Mouse (Mus musculus) forebrain, embryonic 11.5 days (tissue): ENCODE measurements at regions not wholly inside any gene's neighbourhood (a gene's known extent, or its start where the extent isn't known, plus 50 kb on each side); places are given as distances from the start of the nearest gene placed in this dataset.

Experiments
- ATAC-seq: fragments of 200-750 bp; cut with Nextera tagmentation; replicated peaks from 2 replicates; pipeline ENCODE4 v1.8.0; 2017; ENCODE audit warnings: moderate TSS enrichment; ENCODE audit not compliant: low FRiP score
- DNase-seq: peaks from one replicate; pipeline ENCODE4 v3.0.0-alpha.2; 2017; ENCODE audit warnings: low spot score
- H3K27ac ChIP-seq: fragments of 300-500 bp; sonication (generic); 2 replicates; pipeline ENCODE4 v1.5.1; 2014; ENCODE audit warnings: low read depth, low read length
- H3K27me3 ChIP-seq: fragments of 300-500 bp; sonication (generic); 2 replicates; pipeline ENCODE4 v1.6.1; 2014; ENCODE audit warnings: mild to moderate bottlenecking, low read length, mixed read lengths; ENCODE audit not compliant: control insufficient read depth, insufficient read depth
- H3K36me3 ChIP-seq: fragments of 300-500 bp; sonication (generic); 2 replicates; pipeline ENCODE4 v1.6.1; 2014; ENCODE audit warnings: mild to moderate bottlenecking, low read length, moderate library complexity, mixed read lengths; ENCODE audit not compliant: control insufficient read depth, insufficient read depth
- H3K4me1 ChIP-seq: fragments of 300-500 bp; sonication (generic); replicated peaks from 2 replicates; pipeline ENCODE4 v1.6.1; 2014; ENCODE audit warnings: low read length, mixed read lengths; ENCODE audit not compliant: control insufficient read depth, insufficient read depth
- H3K4me2 ChIP-seq: fragments of 300-500 bp; sonication (generic); 2 replicates; pipeline ENCODE4 v1.6.1; 2014; ENCODE audit warnings: low read depth, mild to moderate bottlenecking, low read length, moderate library complexity, mixed read lengths; ENCODE audit not compliant: severe bottlenecking
- H3K4me3 ChIP-seq: fragments of 300-500 bp; sonication (generic); 2 replicates; pipeline ENCODE4 v1.5.1; 2014; ENCODE audit warnings: low read depth, low read length
- H3K9ac ChIP-seq: fragments of 300-500 bp; sonication (generic); 2 replicates; pipeline ENCODE4 v1.6.1; 2014; ENCODE audit warnings: low read length
- H3K9me3 ChIP-seq: fragments of 300-500 bp; sonication (generic); 2 replicates; pipeline ENCODE4 v1.6.1; 2016; ENCODE audit warnings: low read length, mixed read lengths; ENCODE audit not compliant: control insufficient read depth
- WGBS: fragments of 180-500 bp; shearing (Covaris S2); extraction: QIAGEN DNeasy Blood & Tissue Kit; methylation state at CpG from one replicate; pipeline ENCODE4 v1.1.7; 2014; 5-methylcytosine and 5-hydroxymethylcytosine counted together

- no peaks in the 10 kb centered on the region for H3K4me1 ChIP-seq
- no peak overlapping the region for H3K4me3 ChIP-seq
- H3K9ac ChIP-seq: no peak overlapping the region
- WGBS: 21% methylated on average over 2 of the region's 2 CpGs
- no peak overlapping the region for H3K27ac ChIP-seq
- DNase-seq (peak; percentile 64), ATAC-seq (0 out of 2 replicates have a peak, but pooled peaks have one; percentile 33)
- no peak overlapping the region for H3K4me2 ChIP-seq
- no peaks in the 10 kb centered on the region for H3K36me3 ChIP-seq
- no peaks in the 10 kb centered on the region for H3K27me3 ChIP-seq
- H3K9me3 ChIP-seq: no peaks in the 10 kb centered on the region
These were observed 111.7 kb downstream of the Cdh26 start for GRCm38 (mm10) chr2:178542032-178542431.

DNA sequence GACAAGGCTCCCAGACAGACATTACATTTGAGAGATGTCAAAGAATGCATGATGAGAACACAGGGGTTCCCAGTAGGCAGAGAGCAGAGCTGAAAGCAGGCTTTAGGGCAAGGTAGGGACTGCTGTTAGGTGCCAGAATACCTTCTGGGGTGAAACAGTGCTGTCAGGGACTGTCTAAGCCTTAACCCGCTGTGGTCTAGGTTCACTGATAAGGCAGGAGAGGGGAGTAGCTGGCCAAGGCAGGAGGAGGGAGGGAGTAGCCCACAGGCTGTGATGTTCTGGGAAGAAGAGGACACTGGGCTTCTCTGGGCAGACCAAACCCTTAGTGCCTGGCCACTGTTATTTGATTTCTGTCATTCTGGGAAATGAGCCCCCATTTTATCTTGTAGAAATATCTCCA lies 114.1 kb downstream of the Cdh26 start:
- H3K36me3 ChIP-seq: no peaks in the 10 kb centered on the region
- no peak overlapping the region for H3K4me2 ChIP-seq
- no peaks in the 10 kb centered on the region for H3K27me3 ChIP-seq
- no peaks in the 10 kb centered on the region for H3K9me3 ChIP-seq
- no peak overlapping the region for H3K27ac ChIP-seq
- no peak overlapping the region for H3K4me3 ChIP-seq
- ATAC-seq (no peak), DNase-seq (no peak)
- H3K9ac ChIP-seq: no peak overlapping the region
- H3K4me1 ChIP-seq: no peaks in the 10 kb centered on the region
- WGBS: 77% methylated on average over 1 of the region's 1 CpGs

- DNase-seq (no peak), ATAC-seq (no peak)
- H3K27me3 ChIP-seq: no peaks in the 10 kb centered on the region
- H3K27ac ChIP-seq: peak overlapping the region; percentile 10; the same call in 1 of the 2 replicates
- 77% methylated on average over 15 of the region's 15 CpGs for WGBS
- H3K9ac ChIP-seq: no peak overlapping the region
- no peaks in the 10 kb centered on the region for H3K4me1 ChIP-seq
- H3K4me3 ChIP-seq: no peak overlapping the region
- H3K9me3 ChIP-seq: no peaks in the 10 kb centered on the region
- H3K36me3 ChIP-seq: no peaks in the 10 kb centered on the region
- no peak overlapping the region for H3K4me2 ChIP-seq
These were observed 115.4 kb downstream of the Cdh26 start for GRCm38 (mm10) chr2:178545601-178546352.

GRCm38 (mm10) chr2:178546353-178546720 lies 116.0 kb downstream of the Cdh26 start:
- ATAC-seq: no peak
- no peak for DNase-seq
- WGBS: 90% methylated on average over 3 of the region's 3 CpGs
- Histone ChIP-seq H3K4me1 (no peaks in the 10 kb centered on the region), H3K4me2 (no peak overlapping the region), H3K9ac (no peak overlapping the region), H3K27ac (no peak overlapping the region), H3K4me3 (no peak overlapping the region), H3K36me3 (no peaks in the 10 kb centered on the region), H3K27me3 (no peaks in the 10 kb centered on the region), H3K9me3 (no peaks in the 10 kb centered on the region)

DNA sequence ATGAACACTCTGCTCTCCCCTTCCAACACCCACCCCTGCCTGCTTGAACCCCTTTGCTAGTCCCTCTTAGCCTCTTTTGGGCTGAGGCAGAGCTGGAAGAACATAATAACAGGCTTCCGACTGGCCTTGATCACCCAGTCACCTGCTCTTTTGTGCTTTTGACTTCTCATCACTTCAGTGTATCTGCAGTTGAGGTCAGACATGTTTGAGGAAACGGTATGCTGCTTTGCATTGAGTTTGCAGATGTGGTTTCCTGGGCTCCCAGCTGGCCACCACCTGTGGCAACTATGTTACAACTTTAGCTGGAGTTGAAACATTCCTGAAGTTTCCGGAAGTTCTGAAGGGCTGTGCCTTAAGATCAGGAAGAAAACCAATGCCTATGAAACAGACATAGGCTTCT lies 116.6 kb downstream of the Cdh26 start:
- Histone ChIP-seq H3K27ac (no peak overlapping the region), H3K9me3 (no peaks in the 10 kb centered on the region), H3K36me3 (no peaks in the 10 kb centered on the region), H3K4me2 (no peak overlapping the region), H3K4me1 (no peaks in the 10 kb centered on the region), H3K27me3 (no peaks in the 10 kb centered on the region), H3K9ac (no peak overlapping the region), H3K4me3 (no peak overlapping the region)
- ATAC-seq (no peak), DNase-seq (no peak)
- WGBS: 82% methylated on average over 3 of the region's 3 CpGs

GRCm38 (mm10) chr2:178548937-178549336 lies 118.6 kb downstream of the Cdh26 start:
- ATAC-seq (no peak), DNase-seq (no peak)
- 95% methylated on average over 6 of the region's 6 CpGs for WGBS
- H3K27me3 ChIP-seq: no peaks in the 10 kb centered on the region
- H3K9me3 ChIP-seq: no peaks in the 10 kb centered on the region
- no peak overlapping the region for H3K27ac ChIP-seq
- no peak overlapping the region for H3K9ac ChIP-seq
- H3K4me2 ChIP-seq: no peak overlapping the region
- no peaks in the 10 kb centered on the region for H3K4me1 ChIP-seq
- H3K4me3 ChIP-seq: no peak overlapping the region
- no peaks in the 10 kb centered on the region for H3K36me3 ChIP-seq

GRCm38 (mm10) chr2:178553736-178554135 lies 123.4 kb downstream of the Cdh26 start:
- Histone ChIP-seq H3K4me3 (no peak overlapping the region), H3K27me3 (no peaks in the 10 kb centered on the region), H3K27ac (no peak overlapping the region), H3K9me3 (no peaks in the 10 kb centered on the region), H3K9ac (no peak overlapping the region), H3K4me2 (no peak overlapping the region), H3K36me3 (no peaks in the 10 kb centered on the region), H3K4me1 (peaks cover 3% of the 10 kb centered on the region; the same call in 1 of the 2 replicates)
- WGBS: 77% methylated on average over 4 of the region's 4 CpGs
- ATAC-seq: no peak
- DNase-seq: no peak

- no peaks in the 10 kb centered on the region for H3K36me3 ChIP-seq
- no peak overlapping the region for H3K27ac ChIP-seq
- no peak for DNase-seq
- no peaks in the 10 kb centered on the region for H3K9me3 ChIP-seq
- WGBS: 77% methylated on average over 3 of the region's 3 CpGs
- H3K4me2 ChIP-seq: no peak overlapping the region
- peaks cover 3% of the 10 kb centered on the region; the same call in 1 of the 2 replicates for H3K4me1 ChIP-seq
- 0 out of 2 replicates have a peak, but pooled peaks have one; percentile 33 for ATAC-seq
- no peak overlapping the region for H3K4me3 ChIP-seq
- H3K27me3 ChIP-seq: no peaks in the 10 kb centered on the region
- no peak overlapping the region for H3K9ac ChIP-seq
These were observed 125.5 kb downstream of the Cdh26 start for GRCm38 (mm10) chr2:178555692-178556340.

DNA sequence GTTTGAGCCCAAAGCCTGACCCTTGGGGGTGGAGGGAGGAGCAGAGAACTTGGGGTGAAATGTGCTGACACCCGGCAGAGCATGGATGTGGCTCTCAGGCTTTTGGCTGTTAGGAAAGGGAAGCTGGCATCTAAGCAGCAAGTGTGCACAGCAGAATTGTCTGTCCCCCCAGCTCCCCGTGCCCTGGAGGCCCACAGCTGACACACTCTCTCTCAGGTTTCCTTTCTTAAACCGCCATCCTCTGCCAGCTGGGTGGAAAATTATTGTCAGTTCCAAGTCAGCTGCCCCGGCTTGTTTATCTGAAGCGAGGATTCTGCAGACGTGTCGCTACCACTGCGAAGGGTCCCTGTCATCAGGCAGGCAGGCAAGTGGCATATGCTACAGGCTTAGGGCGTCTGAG lies 127.6 kb downstream of the Cdh26 start:
- no peak overlapping the region for H3K9ac ChIP-seq
- H3K4me2 ChIP-seq: no peak overlapping the region
- H3K9me3 ChIP-seq: no peaks in the 10 kb centered on the region
- no peaks in the 10 kb centered on the region for H3K36me3 ChIP-seq
- no peak overlapping the region for H3K4me3 ChIP-seq
- ATAC-seq (no peak), DNase-seq (no peak)
- WGBS: 85% methylated on average over 9 of the region's 9 CpGs
- no peaks in the 10 kb centered on the region for H3K27me3 ChIP-seq
- H3K4me1 ChIP-seq: peaks cover 3% of the 10 kb centered on the region; the same call in 1 of the 2 replicates
- no peak overlapping the region for H3K27ac ChIP-seq
